Mouse (Mus musculus): Measurements from ENCODE around the gene Arf3.
"Not testable (repeated sequence)": the region's sequence is repeated elsewhere in the genome, so short reads cannot be mapped to it uniquely, and the experiment has no call there.

Gene Arf3

DNA sequence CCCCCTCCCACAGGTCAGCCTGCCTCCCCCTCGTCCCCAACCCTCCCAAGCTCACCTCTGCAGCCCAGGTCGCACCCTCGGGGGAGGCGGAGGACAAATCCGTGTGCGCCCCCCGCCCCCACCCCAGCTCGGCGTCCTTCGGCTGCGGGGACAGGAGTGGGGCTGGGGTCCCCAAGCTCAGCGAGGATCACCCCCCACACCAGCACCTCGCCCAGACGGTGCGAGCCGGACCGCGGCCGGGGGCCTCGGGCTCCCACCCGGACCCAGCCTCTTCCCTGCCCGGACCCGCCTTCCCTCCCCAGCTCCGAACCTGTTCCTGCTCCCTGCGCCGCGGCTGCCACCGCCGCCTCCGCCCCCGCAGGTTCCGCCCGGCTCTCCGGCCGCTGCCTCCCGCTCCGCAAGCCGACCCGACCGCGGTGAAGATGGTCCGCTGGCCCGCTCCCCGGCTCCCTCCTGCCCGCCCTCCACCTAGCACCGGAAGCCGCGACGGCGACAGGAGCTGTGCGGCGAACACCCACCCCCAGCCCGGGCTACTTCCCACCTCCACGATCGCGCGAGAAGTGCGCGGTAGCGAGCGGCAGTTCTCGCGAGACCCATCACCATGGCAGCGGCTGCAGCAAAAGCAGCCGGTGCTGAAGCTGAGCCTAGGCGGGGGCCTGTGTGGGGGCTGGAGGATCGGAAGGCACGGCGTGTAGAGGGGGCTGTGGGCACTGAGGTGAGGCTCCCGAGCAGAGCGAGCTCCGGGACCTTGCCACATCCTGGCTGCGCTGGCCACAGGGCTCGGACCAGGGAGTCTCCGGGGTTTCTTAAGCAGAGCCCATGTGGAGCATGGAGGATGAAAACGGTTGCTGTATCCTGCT lies at the start of gene Arf3:
Gene Arf3 (minus strand): TSS at position 545 of the 860 bp plus-strand sequence.
- DNase-seq (ENCODE audit: low spot score), result peak; percentile 97

DNA sequence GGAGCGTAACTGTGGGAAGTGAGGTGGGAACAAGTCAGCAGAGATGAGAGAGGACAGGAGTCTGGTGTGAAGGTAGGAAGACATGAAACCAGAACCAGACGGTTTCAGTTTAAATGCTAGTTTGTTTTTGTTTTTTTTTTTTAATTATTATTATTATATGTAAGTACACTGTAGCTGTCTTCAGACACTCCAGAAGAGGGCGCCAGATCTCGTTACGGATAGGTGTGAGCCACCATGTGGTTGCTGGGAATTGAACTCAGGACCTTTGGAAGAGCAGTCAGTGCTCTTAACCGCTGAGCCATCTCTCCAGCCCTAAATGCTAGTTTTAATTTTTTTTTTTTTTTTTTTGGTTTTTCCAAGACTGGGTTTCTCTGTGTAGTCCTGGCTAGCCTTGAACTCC lies 47.2 kb upstream of the Arf3 start:
- not testable (repeated sequence) for DNase-seq (ENCODE audit: low spot score)

- no peak for DNase-seq (ENCODE audit: low spot score)
Measured at GRCm38 (mm10) chr15:98809390-98809789, 46.4 kb upstream of the Arf3 start, which contains the start of gene Ddn. Gene Ddn, minus strand, starts transcription at chr15:98809490.

DNA sequence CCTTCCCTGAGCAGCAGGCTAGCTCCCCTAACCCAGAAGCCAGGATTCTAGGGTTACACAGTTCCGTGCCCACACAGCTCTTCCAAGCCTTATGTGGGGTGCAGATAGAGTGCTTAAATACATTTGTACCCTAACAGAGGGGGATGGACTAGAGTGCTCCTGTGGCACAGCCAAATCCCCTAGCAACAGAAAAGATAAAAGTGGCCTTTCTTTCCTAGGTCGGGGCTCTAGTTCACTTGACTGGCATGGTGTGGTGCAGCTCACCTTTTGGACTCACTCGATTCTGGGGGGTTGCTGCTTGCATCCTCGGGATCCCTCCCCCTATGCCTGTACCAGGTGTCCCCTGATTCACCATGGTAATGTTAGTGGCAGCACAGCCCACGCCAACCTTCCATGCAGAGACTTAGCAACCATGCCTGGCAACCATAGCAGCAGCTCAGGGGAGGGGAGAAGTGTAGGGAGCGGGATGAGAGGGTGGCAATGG lies 45.7 kb upstream of the Arf3 start:
- no peak for DNase-seq (ENCODE audit: low spot score)

DNA sequence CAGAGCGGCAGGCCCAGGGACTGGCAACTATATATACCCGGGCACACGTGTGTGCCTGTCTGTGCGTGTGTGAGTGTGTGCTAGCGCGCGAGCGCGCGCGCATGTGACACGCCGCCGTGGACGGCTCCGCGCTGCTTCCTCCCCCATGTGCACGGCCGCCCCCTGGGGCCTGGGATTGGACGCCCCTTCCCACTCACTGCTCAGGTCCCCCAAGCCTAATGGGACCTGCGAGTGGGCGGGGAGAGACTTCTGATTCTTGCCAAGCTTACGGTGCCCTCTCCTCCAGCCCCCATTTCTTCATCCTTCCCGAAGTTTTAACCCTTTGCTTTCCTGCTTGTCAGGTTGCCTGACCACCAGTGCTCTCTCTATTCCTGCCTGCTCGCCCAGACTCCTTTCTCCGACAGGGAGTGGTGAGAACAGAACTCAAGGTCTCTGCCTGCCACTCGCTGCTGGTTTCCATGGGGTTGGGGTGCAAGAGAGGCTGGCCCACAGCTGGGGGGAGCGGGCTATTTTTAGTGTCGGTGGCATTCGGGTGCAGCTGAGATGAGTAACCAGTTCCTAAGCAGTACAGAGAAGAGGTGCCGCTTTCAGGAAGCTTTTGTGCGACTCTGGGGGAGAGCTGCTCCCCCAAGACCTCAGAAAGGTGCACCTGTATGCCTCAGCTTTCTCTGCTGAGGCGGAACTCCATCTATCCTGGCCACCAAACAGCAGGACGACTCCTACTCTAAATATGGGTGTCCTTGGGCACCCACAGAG lies 45.1 kb upstream of the Arf3 start:
- no peak for DNase-seq (ENCODE audit: low spot score)

DNA sequence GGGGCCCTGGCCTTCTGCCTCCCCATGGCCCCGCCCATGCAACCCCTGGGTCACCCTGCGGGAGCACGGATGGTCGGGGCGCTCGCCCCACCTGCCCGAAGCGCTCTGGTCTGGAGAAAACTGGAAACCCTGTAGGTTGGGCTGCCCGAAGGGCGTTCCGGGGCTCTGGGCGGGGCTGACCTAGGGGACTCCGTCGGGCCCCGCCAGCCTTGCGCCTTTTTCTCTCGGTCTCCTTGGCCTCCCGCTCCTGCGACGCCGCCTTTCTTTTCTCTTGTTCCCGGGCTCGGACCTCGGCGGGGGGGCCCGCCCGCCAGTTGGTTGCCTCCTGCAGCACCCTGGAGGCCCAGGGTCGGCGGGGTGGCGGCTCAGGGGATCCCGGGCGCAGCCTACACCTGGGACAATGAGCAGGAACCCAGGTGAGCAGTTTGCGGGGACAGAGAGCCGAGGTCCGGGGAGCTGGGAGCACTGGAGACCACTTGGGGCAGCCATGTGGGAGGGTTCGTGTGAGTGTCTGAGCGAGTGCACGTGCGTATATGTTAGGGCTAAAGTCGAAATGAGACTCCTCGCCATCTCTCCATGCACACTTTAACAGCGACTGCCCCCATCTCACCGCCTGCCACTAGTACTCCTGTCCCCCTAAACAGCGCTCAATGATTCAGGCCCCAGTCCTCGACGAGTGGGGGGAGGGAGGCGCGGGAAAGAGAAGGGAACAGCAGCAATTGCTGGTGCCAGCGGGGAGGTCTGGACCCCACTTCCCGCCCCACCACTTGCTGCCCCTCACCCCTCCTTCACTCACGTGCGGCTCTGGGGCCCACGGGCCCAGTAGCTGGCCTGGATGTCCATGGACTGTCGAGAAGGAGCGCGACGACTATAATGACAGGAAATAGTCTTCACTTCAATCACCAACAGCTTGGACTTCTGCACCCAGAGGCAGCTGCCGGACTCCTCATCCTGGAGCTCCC lies 44.1 kb upstream of the Arf3 start:
- DNase-seq (ENCODE audit: low spot score), result no peak

GRCm38 (mm10) chr15:98806071-98806808 lies 43.2 kb upstream of the Arf3 start:
- no peak for DNase-seq (ENCODE audit: low spot score)

DNA sequence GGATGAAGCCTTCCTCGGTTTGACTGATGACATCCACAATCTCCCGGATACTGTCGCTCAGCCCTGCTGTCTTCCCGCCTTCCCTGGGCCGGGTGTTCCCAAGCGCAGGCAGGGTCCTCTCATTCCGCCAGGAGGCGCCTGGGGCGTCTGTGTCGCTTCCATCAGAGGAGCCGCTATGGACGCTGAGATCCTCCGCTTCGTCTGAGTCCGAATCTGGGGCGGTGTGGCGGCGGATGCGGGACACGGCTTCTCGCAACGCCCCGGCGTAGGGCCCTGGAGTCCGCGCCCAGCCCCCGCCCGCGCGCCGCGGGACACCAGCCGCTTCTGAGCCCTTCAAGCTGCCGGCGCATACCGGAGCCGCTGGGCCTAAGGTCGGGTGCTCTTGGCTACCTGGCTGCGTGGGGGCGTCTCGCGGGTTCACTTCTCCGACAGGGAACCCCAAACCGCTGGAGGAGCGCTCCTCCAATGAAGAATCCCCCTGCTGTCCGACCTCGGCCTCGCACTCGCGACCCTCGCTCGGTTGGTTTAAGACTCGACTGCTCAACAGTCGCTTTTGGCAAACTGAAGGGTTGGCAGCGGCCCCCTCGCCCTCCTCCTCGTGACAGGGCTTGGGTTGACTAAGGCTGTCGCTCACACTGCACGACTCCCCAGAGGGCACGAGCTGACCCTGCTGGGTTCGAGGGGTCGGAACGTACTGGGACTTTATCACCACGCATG lies 42.5 kb upstream of the Arf3 start:
- peak; percentile 90 for DNase-seq (ENCODE audit: low spot score)

- DNase-seq (ENCODE audit: low spot score), result peak; percentile 88
Measured at GRCm38 (mm10) chr15:98804054-98804453, 41.0 kb upstream of the Arf3 start.

GRCm38 (mm10) chr15:98802926-98803325 lies 39.9 kb upstream of the Arf3 start:
- DNase-seq (ENCODE audit: low spot score), result no peak

GRCm38 (mm10) chr15:98799396-98799795 lies 36.4 kb upstream of the Arf3 start:
- peak; percentile 95 for DNase-seq (ENCODE audit: low spot score)

- DNase-seq (ENCODE audit: low spot score), result no peak
Measured at GRCm38 (mm10) chr15:98798903-98799302, 35.9 kb upstream of the Arf3 start.

DNA sequence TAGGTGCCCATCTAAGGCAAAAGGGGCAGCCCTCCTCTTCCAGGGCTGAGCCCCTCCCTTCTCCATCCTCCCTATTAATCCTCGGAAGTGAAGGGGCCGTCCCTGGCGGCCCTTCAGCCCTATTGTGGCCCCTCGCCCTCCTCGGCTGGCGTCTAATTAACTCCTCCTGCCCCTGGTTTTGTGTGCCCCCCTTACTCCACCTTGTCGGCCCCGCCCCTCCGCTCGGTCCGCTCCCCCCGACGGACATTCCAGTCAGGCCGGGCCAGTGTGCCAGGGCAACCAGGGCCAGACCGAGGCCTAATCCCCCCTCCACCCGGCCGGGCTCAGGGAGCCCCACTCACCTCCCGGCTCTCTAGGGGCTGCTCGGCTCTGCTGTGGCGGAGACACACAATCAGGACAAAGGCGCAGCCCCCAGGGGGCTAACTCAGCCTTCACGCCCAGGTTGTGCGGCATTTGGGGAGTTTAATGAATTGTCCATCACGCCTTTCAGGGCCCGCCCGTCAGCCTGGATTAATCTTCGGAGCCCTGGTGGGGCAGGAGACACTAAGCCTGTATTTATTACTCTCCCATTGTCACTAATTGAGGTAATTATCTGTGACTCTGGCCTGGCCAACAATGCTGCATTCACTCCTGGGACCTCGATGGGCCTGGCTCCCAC lies 35.0 kb upstream of the Arf3 start:
- DNase-seq (ENCODE audit: low spot score), result peak; percentile 90

DNA sequence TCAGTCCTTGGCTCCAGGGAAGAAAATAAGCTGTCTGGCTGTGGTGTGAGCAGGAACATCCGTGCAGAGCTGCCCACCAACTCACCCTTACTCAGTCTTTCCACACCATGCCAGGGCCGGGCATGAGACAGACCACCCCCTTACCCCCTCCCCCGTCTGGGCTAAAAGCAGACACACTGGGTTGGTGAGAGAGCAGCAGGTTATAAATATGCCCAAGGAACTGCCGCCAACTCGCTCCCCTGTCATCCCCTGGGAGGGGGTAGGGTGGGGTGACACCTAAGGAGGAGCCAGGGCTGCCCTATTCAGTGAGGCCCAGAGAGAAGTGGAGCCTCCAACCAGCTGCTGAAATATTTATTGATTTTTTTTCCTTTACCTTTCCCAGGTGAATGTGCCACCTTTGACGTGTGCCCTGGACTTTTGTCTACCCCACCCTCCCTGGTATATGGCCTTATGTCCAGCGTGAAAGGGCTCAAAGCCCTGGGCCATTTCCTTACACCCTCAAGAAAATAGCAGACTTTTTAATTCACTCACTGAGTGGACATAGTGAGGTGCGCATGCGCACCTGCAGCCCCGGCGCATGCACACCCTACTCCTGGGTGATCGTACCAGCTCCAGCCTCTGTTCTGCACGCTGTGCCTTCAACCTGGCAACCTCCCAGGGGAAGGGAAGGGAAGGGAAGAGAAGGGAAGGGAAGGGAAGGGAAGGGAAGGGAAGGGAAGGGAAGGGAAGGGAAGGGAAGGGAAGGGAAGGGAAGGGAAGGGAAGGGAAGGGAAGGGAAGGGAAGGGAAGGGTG lies 34.0 kb upstream of the Arf3 start:
- no peak for DNase-seq (ENCODE audit: low spot score)

DNA sequence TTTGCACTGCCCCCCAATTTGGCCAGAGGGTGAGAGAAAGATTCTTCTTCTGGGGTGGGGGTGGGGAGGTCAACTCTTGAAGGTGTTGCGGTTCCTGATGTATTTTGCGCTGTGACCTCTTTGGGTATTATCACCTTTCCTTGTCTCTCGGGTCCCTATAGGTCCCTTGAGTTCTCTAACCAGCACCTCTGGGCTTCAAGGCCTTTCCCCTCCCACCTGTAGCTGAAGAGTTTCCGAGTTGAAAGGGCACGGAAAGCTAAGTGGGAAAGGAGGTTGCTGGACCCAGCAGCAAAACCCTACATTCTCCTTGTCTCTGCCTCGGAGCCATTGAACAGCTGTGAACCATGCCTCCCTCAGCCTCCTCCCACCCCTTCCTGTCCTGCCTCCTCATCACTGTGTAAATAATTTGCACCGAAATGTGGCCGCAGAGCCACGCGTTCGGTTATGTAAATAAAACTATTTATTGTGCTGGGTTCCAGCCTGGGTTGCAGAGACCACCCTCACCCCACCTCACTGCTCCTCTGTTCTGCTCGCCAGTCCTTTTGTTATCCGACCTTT lies 30.2 kb upstream of the Arf3 start:
- DNase-seq (ENCODE audit: low spot score), result no peak

- DNase-seq (ENCODE audit: low spot score), result no peak
Measured at GRCm38 (mm10) chr15:98792233-98793020, 29.4 kb upstream of the Arf3 start.

DNA sequence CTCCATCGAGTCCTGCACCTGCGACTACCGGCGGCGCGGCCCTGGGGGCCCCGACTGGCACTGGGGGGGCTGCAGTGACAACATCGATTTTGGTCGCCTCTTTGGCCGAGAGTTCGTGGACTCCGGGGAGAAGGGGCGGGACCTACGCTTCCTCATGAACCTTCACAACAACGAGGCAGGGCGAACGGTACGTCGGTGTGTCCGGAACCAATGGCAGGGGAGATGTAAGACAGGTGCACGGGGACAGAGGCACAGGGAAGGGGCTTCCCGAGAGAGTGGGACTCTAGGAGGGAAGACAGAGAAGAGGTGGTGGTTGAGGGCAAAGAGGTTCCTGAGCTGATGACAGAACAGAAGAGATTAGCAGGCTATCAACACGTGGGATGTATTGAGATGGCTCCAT lies 28.8 kb upstream of the Arf3 start:
- no peak for DNase-seq (ENCODE audit: low spot score)

DNA sequence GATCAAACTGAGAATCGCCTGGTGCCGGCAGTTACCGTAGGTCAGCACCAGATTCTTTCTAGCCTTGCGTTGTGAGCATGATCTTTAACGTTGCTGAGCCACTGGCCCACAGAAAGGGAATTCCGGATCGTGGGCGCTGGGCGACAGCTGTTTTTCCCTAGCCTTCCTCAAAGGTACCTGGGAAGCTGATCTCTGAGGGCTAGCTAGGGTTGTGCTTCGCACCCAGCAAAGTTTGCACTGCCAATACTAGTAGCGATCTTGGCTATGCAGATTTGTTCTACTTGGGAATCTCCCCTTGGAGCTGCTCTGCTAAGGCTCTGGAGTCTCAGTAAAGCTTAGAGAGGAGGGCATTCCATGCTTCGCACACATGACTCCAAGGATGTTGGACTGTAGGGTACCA lies 28.2 kb upstream of the Arf3 start:
- no peak for DNase-seq (ENCODE audit: low spot score)
